Mouse (Mus musculus) right cerebral cortex, postnatal 25 days (tissue): Measurements from ENCODE around the gene Plxnb1.

ENCODE experiments used
- DNase-seq: peaks from one replicate; pipeline ENCODE4 v3.0.0; 2022

Plxnb1 gene

GRCm38 (mm10) chr9:109068095-109068735 lies 27.0 kb upstream of the Plxnb1 start:
- no peak for DNase-seq

- peak; percentile 95 for DNase-seq
Observed at GRCm38 (mm10) chr9:109073661-109074573, 21.3 kb upstream of the Plxnb1 start, which contains the start of gene Atrip. Atrip (minus strand) TSS chr9:109074124.

- no peak for DNase-seq
Observed at GRCm38 (mm10) chr9:109080516-109080915, 14.7 kb upstream of the Plxnb1 start.

GRCm38 (mm10) chr9:109081749-109082123 lies 13.5 kb upstream of the Plxnb1 start:
- no peak for DNase-seq

- DNase-seq, result peak; percentile 90
Observed at GRCm38 (mm10) chr9:109082124-109082800, 12.9 kb upstream of the Plxnb1 start, which contains the start of the genes Ccdc51 and Tma7. Ccdc51 (plus strand) TSS chr9:109082493. Tma7 (minus strand) TSS chr9:109082587.

GRCm38 (mm10) chr9:109084922-109085321 lies 10.3 kb upstream of the Plxnb1 start:
- no peak for DNase-seq

DNA sequence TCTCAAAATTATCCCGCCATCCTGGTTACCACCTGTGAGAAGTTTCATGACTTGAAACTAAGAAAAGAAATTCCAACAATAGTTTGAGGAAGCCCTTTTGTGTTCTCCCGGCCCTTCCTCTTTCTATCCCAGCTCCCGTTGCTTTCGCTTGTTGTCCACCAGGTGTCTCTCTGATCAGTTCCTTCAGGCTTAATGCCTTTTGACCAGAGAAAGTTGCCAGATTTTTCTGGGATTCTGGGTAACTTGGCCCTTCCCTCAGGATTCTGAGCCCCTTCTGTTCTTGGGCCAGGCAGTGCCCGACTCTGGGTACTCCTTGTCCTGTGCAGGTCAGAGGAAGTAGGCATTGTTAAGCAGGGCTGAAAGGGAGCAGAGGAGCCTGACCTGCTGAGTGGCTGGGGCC lies 7.2 kb upstream of the Plxnb1 start:
- no peak for DNase-seq

DNA sequence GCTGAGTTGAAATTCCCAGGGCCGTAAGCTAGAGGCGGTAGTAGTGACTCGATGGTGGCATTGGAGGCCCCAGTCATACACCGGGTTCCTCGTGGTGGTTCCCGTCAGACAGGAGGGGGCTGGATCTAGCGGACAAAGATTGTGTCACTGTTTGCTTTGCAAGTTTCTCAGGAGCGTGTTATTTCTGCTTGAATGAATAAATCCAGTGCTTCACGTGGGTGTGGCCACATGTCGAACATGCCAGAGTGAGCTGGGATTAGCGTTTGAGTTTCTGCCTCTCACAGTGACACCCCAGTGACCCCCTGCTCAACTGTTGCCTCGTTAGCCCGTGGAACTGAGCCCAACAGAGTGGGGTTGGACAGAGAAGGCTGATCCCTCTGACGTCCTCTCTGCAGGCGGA lies 4.7 kb upstream of the Plxnb1 start:
- DNase-seq, result no peak

- DNase-seq, result no peak
Observed at GRCm38 (mm10) chr9:109091802-109092201, 3.4 kb upstream of the Plxnb1 start.

GRCm38 (mm10) chr9:109092799-109093198 lies 2.4 kb upstream of the Plxnb1 start:
- no peak for DNase-seq

GRCm38 (mm10) chr9:109093786-109094552 lies 1.2 kb upstream of the Plxnb1 start:
- no peak for DNase-seq

- DNase-seq, result no peak
Observed at GRCm38 (mm10) chr9:109094553-109095136, 544 bp upstream of the Plxnb1 start.

GRCm38 (mm10) chr9:109096251-109096661 lies 1.1 kb downstream of the Plxnb1 start:
- peak; percentile 23 for DNase-seq

DNA sequence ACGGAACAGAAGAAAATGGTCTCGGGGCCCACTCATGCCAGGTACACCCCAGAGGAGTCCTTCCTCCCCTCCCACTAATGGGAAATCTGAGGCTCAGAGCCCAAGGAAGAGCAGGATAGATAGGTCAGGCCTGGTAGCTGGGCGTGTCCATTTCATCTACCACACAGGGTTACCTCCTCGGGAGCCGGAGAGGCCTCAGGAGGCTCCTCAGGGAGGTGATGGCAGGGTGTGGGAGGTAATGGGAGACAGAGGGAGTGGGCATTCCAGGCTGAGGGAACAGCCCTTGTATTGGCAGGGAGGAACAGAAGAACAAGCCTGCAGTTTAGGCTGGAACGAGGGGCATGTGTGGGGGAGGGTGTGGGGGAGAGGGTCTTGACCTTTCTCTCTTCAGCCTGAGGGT lies 1.7 kb downstream of the Plxnb1 start:
- DNase-seq, result no peak

DNA sequence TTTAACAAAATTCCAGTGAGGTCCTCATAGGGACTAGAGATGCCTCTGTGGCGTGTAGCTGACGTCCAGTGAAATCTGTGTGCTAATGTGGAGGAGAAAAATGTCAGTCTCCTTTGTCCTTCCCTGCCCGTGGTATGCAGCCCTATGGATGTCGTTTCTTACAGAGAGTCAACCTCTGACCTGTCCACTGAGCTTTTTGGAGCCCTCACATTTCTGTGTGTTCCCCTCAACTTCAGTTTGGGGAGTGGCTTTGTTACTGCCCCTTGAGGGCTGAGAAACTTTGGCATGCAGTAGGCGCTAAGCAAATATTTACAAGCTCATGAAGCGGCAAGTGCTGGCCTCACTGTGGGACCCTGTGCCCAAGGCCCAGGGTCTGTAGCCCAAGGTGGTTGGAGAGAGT lies 2.1 kb downstream of the Plxnb1 start:
- DNase-seq, result no peak

- peak; percentile 50 for DNase-seq
Observed at GRCm38 (mm10) chr9:109097831-109098230, 2.6 kb downstream of the Plxnb1 start.

- no peak for DNase-seq
Observed at GRCm38 (mm10) chr9:109098366-109098765, 3.2 kb downstream of the Plxnb1 start.

DNA sequence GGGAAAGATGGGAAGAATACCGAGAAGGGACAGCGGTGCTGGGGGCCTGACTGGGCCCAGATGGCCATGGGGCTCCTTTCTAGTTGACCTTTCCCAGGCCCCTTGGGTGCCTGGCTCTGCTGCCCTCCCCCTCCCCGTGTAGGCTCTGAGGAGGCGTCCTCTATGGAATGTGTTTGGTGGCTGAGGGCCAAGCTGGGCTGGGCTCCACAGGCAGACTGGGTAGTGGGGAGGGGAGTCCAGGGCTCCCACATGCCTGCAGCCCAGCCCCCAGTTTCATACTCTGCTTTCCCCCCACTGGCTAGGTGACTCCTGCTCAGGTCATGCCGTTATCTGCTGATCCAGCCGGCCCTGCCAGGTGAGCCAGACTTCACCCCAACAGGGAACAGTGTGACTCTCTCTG lies 3.8 kb downstream of the Plxnb1 start:
- DNase-seq, result peak; percentile 30

DNA sequence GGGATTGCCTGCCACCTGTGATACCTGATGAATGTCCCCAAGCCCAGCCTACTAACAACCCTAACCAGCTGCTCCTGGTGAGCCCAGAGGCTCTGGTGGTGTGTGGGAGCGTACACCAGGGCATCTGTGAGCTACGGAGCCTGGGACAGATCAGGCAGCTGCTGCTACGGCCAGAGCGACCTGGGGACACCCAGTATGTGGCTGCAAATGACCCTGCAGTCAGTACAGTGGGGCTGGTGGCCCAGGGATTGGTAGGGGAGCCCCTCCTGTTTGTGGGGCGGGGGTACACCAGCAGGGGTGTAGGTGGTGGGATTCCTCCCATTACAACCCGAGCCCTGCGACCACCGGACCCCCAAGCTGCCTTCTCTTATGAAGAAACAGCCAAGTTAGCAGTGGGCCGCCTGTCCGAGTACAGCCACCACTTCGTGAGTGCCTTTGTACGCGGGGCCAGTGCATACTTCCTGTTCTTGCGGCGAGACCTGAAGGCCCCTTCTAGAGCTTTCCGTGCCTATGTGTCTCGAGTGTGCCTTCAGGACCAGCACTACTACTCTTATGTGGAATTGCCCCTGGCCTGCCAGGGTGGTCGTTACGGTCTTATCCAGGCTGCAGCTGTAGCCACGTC lies 5.2 kb downstream of the Plxnb1 start:
- DNase-seq, result no peak

- no peak for DNase-seq
Observed at GRCm38 (mm10) chr9:109101933-109102445, 6.8 kb downstream of the Plxnb1 start.

DNA sequence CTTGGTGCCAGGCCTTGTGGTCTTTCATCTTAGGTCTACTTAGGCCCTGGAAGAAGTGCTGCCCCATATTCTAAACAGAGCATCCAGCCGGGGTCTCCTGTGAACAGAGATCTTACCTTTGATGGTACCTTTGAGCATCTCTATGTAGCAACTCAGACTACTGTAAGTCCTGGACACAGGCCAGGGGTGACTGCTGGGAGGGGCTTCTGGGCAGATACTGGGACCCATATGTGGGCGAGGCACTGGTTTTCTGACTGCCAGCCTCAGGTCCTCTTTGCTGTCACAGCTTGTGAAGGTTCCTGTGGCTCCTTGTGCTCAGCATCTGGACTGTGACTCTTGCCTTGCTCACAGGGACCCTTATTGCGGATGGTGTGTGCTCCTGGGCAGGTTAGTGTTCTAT lies 7.4 kb downstream of the Plxnb1 start:
- DNase-seq, result no peak

DNA sequence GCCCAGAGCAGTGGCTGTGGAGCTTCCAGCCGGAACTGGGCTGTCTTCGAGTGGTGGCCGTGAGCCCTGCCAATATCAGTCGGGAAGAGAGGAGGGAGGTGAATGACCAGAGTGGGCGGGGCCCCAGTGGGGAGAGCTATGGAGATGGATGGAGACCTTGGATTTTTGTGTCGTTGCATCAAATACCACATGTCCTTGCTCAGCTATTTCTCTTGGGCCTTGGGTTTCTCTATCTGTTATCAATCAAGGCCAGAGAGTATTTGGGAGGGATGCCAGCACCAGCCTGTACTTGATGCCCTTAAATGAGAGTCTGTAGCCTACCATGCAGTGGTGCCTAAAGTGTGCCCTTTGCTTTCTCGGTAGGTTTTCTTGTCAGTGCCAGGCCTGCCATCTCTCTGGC lies 8.1 kb downstream of the Plxnb1 start:
- no peak for DNase-seq
